Mouse (Mus musculus): ENCODE results near the gene Itpkb.

GRCm38 (mm10) chr1:180379559-180379958, 49.3 kb downstream of the Itpkb start:
- TF ChIP-seq CTCF (IDR thresholded peaks at IDR 0.05 in 2 of 3, conservative IDR thresholded peaks at IDR 0.05 in 1 of 3; ENCODE audit: control insufficient read depth in 1 of 3, insufficient read depth in 1 of 3, low read depth in 2 of 3, low read length in 3 of 3, poor library complexity in 1 of 3, severe bottlenecking in 1 of 3) (no peak), SIN3A (IDR thresholded peaks at IDR 0.05; ENCODE audit: low read length) (no peak), POLR2A (IDR thresholded peaks at IDR 0.05; ENCODE audit: control insufficient read depth in 1 of 2, insufficient read depth in 1 of 2, low read depth in 1 of 2, low read length in 2 of 2, poor library complexity in 1 of 2) (no peak), ZNF384 (IDR thresholded peaks at IDR 0.05; ENCODE audit: low read depth, low read length) (no peak), KAT2A (conservative IDR thresholded peaks at IDR 0.05; ENCODE audit: low read depth, low read length) (no peak), POLR2AphosphoS5 (IDR thresholded peaks at IDR 0.05; ENCODE audit: borderline replicate concordance, low read depth, low read length) (no peak), ZC3H11A (IDR thresholded peaks at IDR 0.05; ENCODE audit: low read depth, low read length) (no peak), MEF2A (IDR thresholded peaks at IDR 0.05; ENCODE audit: extremely low read depth, insufficient replicate concordance, low read depth, low read length, poor library complexity, severe bottlenecking) (no peak), EP300 (IDR thresholded peaks at IDR 0.05; ENCODE audit: low read depth in 1 of 2, low read length in 2 of 2) (no peak), USF1 (IDR thresholded peaks at IDR 0.05; ENCODE audit: low read depth, low read length) (no peak), HCFC1 (IDR thresholded peaks at IDR 0.05; ENCODE audit: low read depth, low read length) (no peak), MYC (IDR thresholded peaks at IDR 0.05; ENCODE audit: low read depth, low read length) (no peak)

Measured in MEL (cell line).